Mouse (Mus musculus): ENCODE measurements around the gene Nudt16l1.

The Nudt16l1 gene

GRCm38 (mm10) chr16:4963797-4964709, 25.5 kb downstream of the Nudt16l1 start, which contains the start of gene Anks3:
Anks3 (minus strand) TSS chr16:4964205.
- peak; percentile 94 to 96 for DNase-seq

- no peak for DNase-seq
Observed at GRCm38 (mm10) chr16:4964731-4965391, 26.3 kb downstream of the Nudt16l1 start.

GRCm38 (mm10) chr16:4965392-4966129, 27.0 kb downstream of the Nudt16l1 start:
- DNase-seq = no peak

- no peak for DNase-seq
Observed at GRCm38 (mm10) chr16:4968426-4968825, 29.9 kb downstream of the Nudt16l1 start.

- DNase-seq = peak in 1 of 2 experiments; percentile 24
Observed at GRCm38 (mm10) chr16:4969055-4969843, 30.7 kb downstream of the Nudt16l1 start.

GRCm38 (mm10) chr16:4971626-4972025, 33.1 kb downstream of the Nudt16l1 start:
- no peak for DNase-seq

GRCm38 (mm10) chr16:4974521-4974920, 36.0 kb downstream of the Nudt16l1 start:
- DNase-seq = no peak

- DNase-seq = no peak
Observed at GRCm38 (mm10) chr16:4976180-4976579, 37.6 kb downstream of the Nudt16l1 start.

- DNase-seq = no peak
Observed at GRCm38 (mm10) chr16:4978275-4979051, 39.9 kb downstream of the Nudt16l1 start.

GRCm38 (mm10) chr16:4979755-4980380, 41.3 kb downstream of the Nudt16l1 start:
- peak in 1 of 2 experiments; percentile 46 for DNase-seq

- DNase-seq = no peak
Observed at GRCm38 (mm10) chr16:4984717-4985116, 46.2 kb downstream of the Nudt16l1 start.
